Mouse (Mus musculus): Measurements from ENCODE around the gene Sidt1. TPM values are rescaled to one million over a fixed set of nuclear protein-coding genes. Genes with fewer than 3 reads are reported as not detected.

Sidt1 gene
- polyA plus RNA-seq, 1 experiment, result 9.9 TPM

GRCm38 (mm10) chr16:44280806-44281205 lies 52.2 kb downstream of the Sidt1 start:
- H3K27me3 ChIP-seq (ENCODE audit: control insufficient read depth, insufficient read depth, low read length), result no peaks in the 10 kb centered on the region
- no peak overlapping the region for H3K27ac ChIP-seq (ENCODE audit: control insufficient read depth, insufficient read depth, low read length)
- 99% methylated on average over 2 of the region's 2 CpGs for WGBS
- no peak for DNase-seq
- no peaks in the 10 kb centered on the region for H3K36me3 ChIP-seq (ENCODE audit: control insufficient read depth, insufficient read depth, low read length)
- no peaks in the 10 kb centered on the region for H3K4me1 ChIP-seq (replicated peaks; ENCODE audit: control insufficient read depth, insufficient read depth, low read length)
- TF ChIP-seq CTCF (IDR thresholded peaks at IDR 0.05; ENCODE audit: borderline replicate concordance, control insufficient read depth, extremely low read depth, insufficient read depth, low read length, poor library complexity) (no peak), POLR2A (IDR thresholded peaks at IDR 0.05; ENCODE audit: control insufficient read depth, extremely low read depth, insufficient read depth, low read length, poor library complexity) (no peak)
- H3K4me3 ChIP-seq (ENCODE audit: control insufficient read depth, insufficient read depth, low read length), result no peak overlapping the region

GRCm38 (mm10) chr16:44277212-44277611 lies 55.8 kb downstream of the Sidt1 start:
- Histone ChIP-seq H3K27me3 (ENCODE audit: control insufficient read depth, insufficient read depth, low read length) (no peaks in the 10 kb centered on the region), H3K4me1 (replicated peaks; ENCODE audit: control insufficient read depth, insufficient read depth, low read length) (no peaks in the 10 kb centered on the region), H3K36me3 (ENCODE audit: control insufficient read depth, insufficient read depth, low read length) (no peaks in the 10 kb centered on the region), H3K4me3 (ENCODE audit: control insufficient read depth, insufficient read depth, low read length) (no peak overlapping the region), H3K27ac (ENCODE audit: control insufficient read depth, insufficient read depth, low read length) (no peak overlapping the region)
- 97% methylated on average over 10 of the region's 10 CpGs for WGBS
- TF ChIP-seq CTCF (IDR thresholded peaks at IDR 0.05; ENCODE audit: borderline replicate concordance, control insufficient read depth, extremely low read depth, insufficient read depth, low read length, poor library complexity) (no peak), POLR2A (IDR thresholded peaks at IDR 0.05; ENCODE audit: control insufficient read depth, extremely low read depth, insufficient read depth, low read length, poor library complexity) (no peak)
- no peak for DNase-seq

GRCm38 (mm10) chr16:44271371-44272038 lies 61.5 kb downstream of the Sidt1 start:
- no peak for DNase-seq
- no peaks in the 10 kb centered on the region for H3K27me3 ChIP-seq (ENCODE audit: control insufficient read depth, insufficient read depth, low read length)
- H3K4me3 ChIP-seq (ENCODE audit: control insufficient read depth, insufficient read depth, low read length), result no peak overlapping the region
- no peaks in the 10 kb centered on the region for H3K4me1 ChIP-seq (replicated peaks; ENCODE audit: control insufficient read depth, insufficient read depth, low read length)
- no peak for TF ChIP-seq CTCF (IDR thresholded peaks at IDR 0.05; ENCODE audit: borderline replicate concordance, control insufficient read depth, extremely low read depth, insufficient read depth, low read length, poor library complexity)
- TF ChIP-seq POLR2A (IDR thresholded peaks at IDR 0.05; ENCODE audit: control insufficient read depth, extremely low read depth, insufficient read depth, low read length, poor library complexity), result no peak
- no peak overlapping the region for H3K27ac ChIP-seq (ENCODE audit: control insufficient read depth, insufficient read depth, low read length)
- H3K36me3 ChIP-seq (ENCODE audit: control insufficient read depth, insufficient read depth, low read length), result no peaks in the 10 kb centered on the region
- 76% methylated on average over 9 of the region's 9 CpGs for WGBS

- H3K36me3 ChIP-seq (ENCODE audit: control insufficient read depth, insufficient read depth, low read length), result no peaks in the 10 kb centered on the region
- no peak overlapping the region for H3K27ac ChIP-seq (ENCODE audit: control insufficient read depth, insufficient read depth, low read length)
- TF ChIP-seq CTCF (IDR thresholded peaks at IDR 0.05; ENCODE audit: borderline replicate concordance, control insufficient read depth, extremely low read depth, insufficient read depth, low read length, poor library complexity) (no peak), POLR2A (IDR thresholded peaks at IDR 0.05; ENCODE audit: control insufficient read depth, extremely low read depth, insufficient read depth, low read length, poor library complexity) (no peak)
- H3K27me3 ChIP-seq (ENCODE audit: control insufficient read depth, insufficient read depth, low read length), result no peaks in the 10 kb centered on the region
- WGBS, result 93% methylated on average over 5 of the region's 5 CpGs
- H3K4me3 ChIP-seq (ENCODE audit: control insufficient read depth, insufficient read depth, low read length), result no peak overlapping the region
- H3K4me1 ChIP-seq (replicated peaks; ENCODE audit: control insufficient read depth, insufficient read depth, low read length), result no peaks in the 10 kb centered on the region
- DNase-seq, result no peak
These were observed 62.4 kb downstream of the Sidt1 start for GRCm38 (mm10) chr16:44270606-44271005.

- TF ChIP-seq POLR2A (IDR thresholded peaks at IDR 0.05; ENCODE audit: control insufficient read depth, extremely low read depth, insufficient read depth, low read length, poor library complexity) (no peak), CTCF (IDR thresholded peaks at IDR 0.05; ENCODE audit: borderline replicate concordance, control insufficient read depth, extremely low read depth, insufficient read depth, low read length, poor library complexity) (no peak)
- no peak for DNase-seq
- Histone ChIP-seq H3K27ac (ENCODE audit: control insufficient read depth, insufficient read depth, low read length) (no peak overlapping the region), H3K4me3 (ENCODE audit: control insufficient read depth, insufficient read depth, low read length) (no peak overlapping the region), H3K27me3 (ENCODE audit: control insufficient read depth, insufficient read depth, low read length) (no peaks in the 10 kb centered on the region), H3K36me3 (ENCODE audit: control insufficient read depth, insufficient read depth, low read length) (no peaks in the 10 kb centered on the region), H3K4me1 (replicated peaks; ENCODE audit: control insufficient read depth, insufficient read depth, low read length) (no peaks in the 10 kb centered on the region)
- 89% methylated on average over 6 of the region's 6 CpGs for WGBS
These were observed 63.4 kb downstream of the Sidt1 start for GRCm38 (mm10) chr16:44269578-44269977.

- Histone ChIP-seq H3K27me3 (ENCODE audit: control insufficient read depth, insufficient read depth, low read length) (no peaks in the 10 kb centered on the region), H3K4me3 (ENCODE audit: control insufficient read depth, insufficient read depth, low read length) (no peak overlapping the region), H3K36me3 (ENCODE audit: control insufficient read depth, insufficient read depth, low read length) (no peaks in the 10 kb centered on the region), H3K27ac (ENCODE audit: control insufficient read depth, insufficient read depth, low read length) (no peak overlapping the region), H3K4me1 (replicated peaks; ENCODE audit: control insufficient read depth, insufficient read depth, low read length) (no peaks in the 10 kb centered on the region)
- WGBS, result 96% methylated on average over 7 of the region's 7 CpGs
- TF ChIP-seq CTCF (IDR thresholded peaks at IDR 0.05; ENCODE audit: borderline replicate concordance, control insufficient read depth, extremely low read depth, insufficient read depth, low read length, poor library complexity), result no peak
- no peak for DNase-seq
These were observed 64.3 kb downstream of the Sidt1 start for GRCm38 (mm10) chr16:44268541-44269215.

Measured in thymus, adult 2 months (tissue).